Mouse (Mus musculus) lung, embryonic 14.5 days (tissue): ENCODE measurements around the gene Slfn2. TPM values are rescaled to one million over a fixed set of nuclear protein-coding genes. Genes with fewer than 3 reads are reported as not detected.

Experiments
- ATAC-seq: fragments of 200-750 bp; cut with Nextera tagmentation; 2 replicates; pipeline ENCODE4 v1.8.0; 2017; ENCODE audit warnings: mild to moderate bottlenecking, moderate TSS enrichment, moderate library complexity; ENCODE audit not compliant: insufficient read depth
- DNase-seq: peaks from one replicate; pipeline ENCODE4 v3.0.0-alpha.2; 2015
- H3K27ac ChIP-seq: fragments of 300-500 bp; sonication (generic); 2 replicates; pipeline ENCODE4 v1.5.1; 2014; ENCODE audit warnings: low read depth, mild to moderate bottlenecking, moderate library complexity
- H3K27me3 ChIP-seq: fragments of 300-500 bp; sonication (generic); 2 replicates; pipeline ENCODE4 v1.6.1; 2014; ENCODE audit warnings: low read length, control low read depth; ENCODE audit not compliant: insufficient read depth
- H3K36me3 ChIP-seq: fragments of 300-500 bp; sonication (generic); 2 replicates; pipeline ENCODE4 v1.6.1; 2014; ENCODE audit warnings: control low read depth; ENCODE audit not compliant: insufficient read depth
- H3K4me1 ChIP-seq: fragments of 300-500 bp; sonication (generic); 2 replicates; pipeline ENCODE4 v1.6.1; 2014; ENCODE audit warnings: antibody characterized with exemption, control low read depth; ENCODE audit not compliant: insufficient read depth
- H3K4me2 ChIP-seq: fragments of 300-500 bp; sonication (generic); 2 replicates; pipeline ENCODE4 v1.6.1; 2014; ENCODE audit warnings: mild to moderate bottlenecking
- H3K4me3 ChIP-seq: fragments of 300-500 bp; sonication (generic); 2 replicates; pipeline ENCODE4 v1.5.1; 2014; ENCODE audit warnings: low read depth, low read length
- H3K9ac ChIP-seq: fragments of 300-500 bp; sonication (generic); 2 replicates; pipeline ENCODE4 v1.6.1; 2014
- H3K9me3 ChIP-seq: fragments of 300-500 bp; sonication (generic); 2 replicates; pipeline ENCODE4 v1.6.1; 2016; ENCODE audit warnings: low read depth, low read length, control low read depth
- CTCF ChIP-seq: IDR thresholded peaks from 2 replicates; pipeline ENCODE4 v1.5.1; 2016; ENCODE audit warnings: antibody characterized with exemption, low read depth
- WGBS: fragments of 180-500 bp; shearing (Covaris S2); extraction: QIAGEN DNeasy Blood & Tissue Kit; methylation state at CpG from one replicate; pipeline ENCODE4 v1.1.7; 2014; 5-methylcytosine and 5-hydroxymethylcytosine counted together
- microRNA-seq: library from miRNA; unstranded; fragments of <30 nt; microRNA quantifications from one replicate; pipeline ENCODE4, GENCODE M21; 2016; ENCODE audit warnings: borderline number of aligned reads
- polyA plus RNA-seq: library from polyadenylated mRNA; unstranded; fragments of >200 nt; fragmentation: Nextera tagmentation; extraction: Ambion mirVana; gene quantifications from 2 replicates; pipeline ENCODE4 v1.2.1, GENCODE M21; 2014

Slfn2 gene
- polyA plus RNA-seq, 1 experiment from 2014 or later: 4.7 TPM

DNA sequence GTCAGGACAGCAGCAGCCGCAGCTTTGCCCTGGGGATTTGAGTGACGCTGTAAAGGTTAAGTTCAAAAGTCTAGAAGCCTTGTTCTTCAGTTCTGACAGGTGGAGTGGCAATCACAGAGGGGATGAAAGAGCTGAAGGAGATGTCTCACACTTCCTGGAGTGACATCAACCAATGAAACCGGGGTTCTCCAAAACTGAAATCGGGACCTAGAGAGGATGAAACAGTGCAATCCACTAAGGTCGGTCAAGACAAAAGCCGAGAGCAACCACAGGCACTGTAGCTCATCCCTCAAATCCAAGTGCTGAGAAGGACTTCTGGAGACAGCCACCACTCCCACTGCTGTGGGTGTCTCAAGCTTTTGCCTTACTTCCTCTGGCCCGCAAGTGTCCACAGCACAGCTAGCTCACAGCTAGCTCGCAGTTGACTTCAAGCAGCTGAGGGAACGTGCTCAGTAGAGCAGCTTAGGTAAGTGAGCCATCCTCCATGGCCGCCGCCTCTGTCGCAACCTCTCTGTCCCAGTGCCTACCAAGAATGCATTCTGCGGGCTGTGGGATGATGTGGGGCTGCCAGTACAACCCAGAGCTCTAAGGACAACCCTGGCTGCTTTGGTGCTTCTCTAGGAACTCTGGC is 51.8 kb downstream of the Slfn2 start, which contains the start of gene Slfn1:
Slfn1 (plus strand) TSS at position 253 of the 631 bp plus-strand sequence.
- DNase-seq (no peak), ATAC-seq (no peak)
- 78% methylated on average over 13 of the region's 13 CpGs for WGBS
- no peaks in the 10 kb centered on the region for H3K27me3 ChIP-seq
- H3K27ac ChIP-seq: no peak within 1 kb of the TSS
- TF ChIP-seq CTCF: no peak
- no peaks in the 10 kb centered on the region for H3K36me3 ChIP-seq
- H3K4me2 ChIP-seq: no peak within 1 kb of the TSS
- no peak within 1 kb of the TSS for H3K9ac ChIP-seq
- no peaks in the 10 kb centered on the region for H3K9me3 ChIP-seq
- no peaks in the 10 kb centered on the region for H3K4me1 ChIP-seq
- no peak within 1 kb of the TSS for H3K4me3 ChIP-seq

DNA sequence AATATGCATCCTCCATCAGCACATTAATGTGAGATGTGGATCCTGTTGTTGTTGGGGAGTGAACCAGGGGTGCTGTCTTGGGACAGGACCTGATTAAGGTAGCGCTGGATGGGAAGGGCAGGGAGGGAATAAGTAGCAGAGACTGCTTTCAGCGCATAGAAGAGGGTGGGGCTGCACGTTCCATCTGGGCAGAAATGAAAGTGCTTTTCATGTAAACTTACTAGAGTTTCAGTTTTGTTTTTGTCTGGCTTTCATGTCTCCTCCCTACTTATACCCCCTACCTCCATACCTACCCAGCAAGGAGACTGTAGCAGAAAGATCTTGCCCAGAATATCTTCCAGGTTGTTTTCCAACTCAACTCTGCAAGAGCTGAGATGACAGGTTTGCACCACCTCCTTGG is 53.1 kb downstream of the Slfn2 start:
- Histone ChIP-seq H3K36me3 (no peaks in the 10 kb centered on the region), H3K27me3 (no peaks in the 10 kb centered on the region), H3K27ac (no peak overlapping the region), H3K9ac (no peak overlapping the region), H3K9me3 (no peaks in the 10 kb centered on the region), H3K4me2 (no peak overlapping the region), H3K4me1 (no peaks in the 10 kb centered on the region), H3K4me3 (no peak overlapping the region)
- DNase-seq: no peak
- no peak for TF ChIP-seq CTCF
- WGBS: 48% methylated on average over 3 of the region's 3 CpGs
- ATAC-seq: no peak

Small RNAs within 50 kb of the gene (microRNA-seq; reads per million reads assigned to microRNA genes)
- not detected for gene Gm27598

Other genes starting within 250 kb of the Slfn2 start
- 11.7 and 12.3 TPM in 2 replicates for gene Rffl, start 193.9 kb upstream of the Slfn2 start, polyA plus RNA-seq
- 13.5 and 14.5 TPM in 2 replicates for gene Rad51d, start 174.5 kb upstream of the Slfn2 start, polyA plus RNA-seq
- not detected in 2 replicates for gene Fndc8, start 173.0 kb upstream of the Slfn2 start, polyA plus RNA-seq
- gene Nle1, start 156.7 kb upstream of the Slfn2 start, polyA plus RNA-seq: 33.0 and 37.4 TPM in 2 replicates
- 5.6 and 7.8 TPM in 2 replicates for gene Unc45b, start 154.6 kb upstream of the Slfn2 start, polyA plus RNA-seq
- gene Slfn5, start 113.8 kb upstream of the Slfn2 start, polyA plus RNA-seq: 1.5 and 1.6 TPM in 2 replicates
- 34.4 and 36.1 TPM in 2 replicates for gene Slfn9, start 73.3 kb upstream of the Slfn2 start, polyA plus RNA-seq
- gene Slfn8, start 44.3 kb upstream of the Slfn2 start, polyA plus RNA-seq: 0.55 and 0.75 TPM in 2 replicates
- gene Slfn1, start 51.7 kb downstream of the Slfn2 start, polyA plus RNA-seq: 0.32 and 0.34 TPM in 2 replicates
- 0.08 TPM in 1 of 2 replicates, not detected in the other for gene Slfn4, start 110.1 kb downstream of the Slfn2 start, polyA plus RNA-seq
- 1.1 and 1.2 TPM in 2 replicates for gene Slfn3, start 126.2 kb downstream of the Slfn2 start, polyA plus RNA-seq
- 0.43 and 0.47 TPM in 2 replicates for gene Slfn14, start 221.6 kb downstream of the Slfn2 start, polyA plus RNA-seq
- 75.3 and 78.0 TPM in 2 replicates for gene Ap2b1, start 233.9 kb downstream of the Slfn2 start, polyA plus RNA-seq
- 12.0 and 12.8 TPM in 2 replicates for gene Pex12, start 237.5 kb downstream of the Slfn2 start, polyA plus RNA-seq